Mouse (Mus musculus) ES-Bruce4 (cell line): ENCODE measurements around the gene Depdc1b.
A peak's percentile ranks its signal among the peaks of the same experiment; 100 is the strongest.

Experiments used
- CTCF ChIP-seq: IDR thresholded peaks from one replicate; pipeline ENCODE4 v1.8.1; 2011; ENCODE audit warnings: low read depth, low read length
- EP300 ChIP-seq: IDR thresholded peaks from 2 replicates; pipeline ENCODE4 v1.6.1; 2011; ENCODE audit warnings: low read depth, low read length; ENCODE audit not compliant: insufficient read depth

GRCm38 (mm10) chr13:108301411-108301810 lies 14.7 kb upstream of the Depdc1b start:
- no peak for TF ChIP-seq CTCF
- 0 out of 2 replicates have a peak, but pooled peaks have one; percentile 4 for TF ChIP-seq EP300
